Mouse (Mus musculus) neural tube, embryonic 13.5 days (tissue): ENCODE measurements at regions not wholly inside any gene's neighbourhood (a gene's known extent, or its start where the extent isn't known, plus 50 kb on each side); places are given as distances from the start of the nearest gene placed in this dataset.

Source experiments
- ATAC-seq: fragments of 200-750 bp; cut with Nextera tagmentation; 2 replicates; pipeline ENCODE4 v1.8.0; 2017; ENCODE audit warnings: low read depth, mild to moderate bottlenecking, moderate TSS enrichment, moderate library complexity
- H3K27ac ChIP-seq: fragments of 300-500 bp; sonication (generic); replicated peaks from 2 replicates; pipeline ENCODE4 v1.5.1; 2015; ENCODE audit warnings: moderate library complexity, mild to moderate bottlenecking, inconsistent platforms
- H3K27me3 ChIP-seq: fragments of 300-500 bp; sonication (generic); 2 replicates; pipeline ENCODE4 v1.6.1; 2015; ENCODE audit warnings: mild to moderate bottlenecking, inconsistent platforms
- H3K36me3 ChIP-seq: fragments of 300-500 bp; sonication (generic); 2 replicates; pipeline ENCODE4 v1.6.1; 2015; ENCODE audit warnings: mild to moderate bottlenecking, inconsistent platforms
- H3K4me1 ChIP-seq: fragments of 300-500 bp; sonication (generic); replicated peaks from 2 replicates; pipeline ENCODE4 v1.6.1; 2015; ENCODE audit warnings: inconsistent platforms
- H3K4me2 ChIP-seq: fragments of 300-500 bp; sonication (generic); 2 replicates; pipeline ENCODE4 v1.6.1; 2015; ENCODE audit warnings: inconsistent platforms, mild to moderate bottlenecking, moderate library complexity
- H3K4me3 ChIP-seq: fragments of 300-500 bp; sonication (generic); 2 replicates; pipeline ENCODE4 v1.5.1; 2015; ENCODE audit warnings: mild to moderate bottlenecking, inconsistent platforms
- H3K9ac ChIP-seq: fragments of 300-500 bp; sonication (generic); 2 replicates; pipeline ENCODE4 v1.6.1; 2015; ENCODE audit warnings: moderate library complexity, mild to moderate bottlenecking, inconsistent platforms
- H3K9me3 ChIP-seq: fragments of 300-500 bp; sonication (generic); 2 replicates; pipeline ENCODE4 v1.6.1; 2016; ENCODE audit warnings: inconsistent platforms
- WGBS: fragments of 180-500 bp; shearing (Covaris S2); methylation state at CpG from one replicate; pipeline ENCODE4 v1.1.7; 2015; 5-methylcytosine and 5-hydroxymethylcytosine counted together

GRCm38 (mm10) chr10:102836567-102837224, 193.3 kb downstream of the Alx1 start:
- no peaks in the 10 kb centered on the region for H3K4me1 ChIP-seq
- no peaks in the 10 kb centered on the region for H3K27me3 ChIP-seq
- no peak overlapping the region for H3K27ac ChIP-seq
- ATAC-seq: no peak
- no peaks in the 10 kb centered on the region for H3K9me3 ChIP-seq
- WGBS: 61% methylated on average over 4 of the region's 4 CpGs
- no peak overlapping the region for H3K4me2 ChIP-seq
- no peak overlapping the region for H3K4me3 ChIP-seq
- no peak overlapping the region for H3K9ac ChIP-seq
- no peaks in the 10 kb centered on the region for H3K36me3 ChIP-seq

GRCm38 (mm10) chr10:102835814-102836213, 194.2 kb downstream of the Alx1 start:
- H3K9me3 ChIP-seq: no peaks in the 10 kb centered on the region
- no peak overlapping the region for H3K4me3 ChIP-seq
- no peak overlapping the region for H3K9ac ChIP-seq
- no peak overlapping the region for H3K4me2 ChIP-seq
- 44% methylated on average over 1 of the region's 1 CpGs for WGBS
- no peaks in the 10 kb centered on the region for H3K36me3 ChIP-seq
- no peaks in the 10 kb centered on the region for H3K4me1 ChIP-seq
- H3K27me3 ChIP-seq: no peaks in the 10 kb centered on the region
- no peak for ATAC-seq
- no peak overlapping the region for H3K27ac ChIP-seq

GRCm38 (mm10) chr10:102829606-102830005, 200.4 kb downstream of the Alx1 start:
- no peak overlapping the region for H3K4me3 ChIP-seq
- no peaks in the 10 kb centered on the region for H3K9me3 ChIP-seq
- H3K36me3 ChIP-seq: no peaks in the 10 kb centered on the region
- ATAC-seq: no peak
- no peaks in the 10 kb centered on the region for H3K27me3 ChIP-seq
- 78% methylated on average over 3 of the region's 3 CpGs for WGBS
- H3K4me1 ChIP-seq: no peaks in the 10 kb centered on the region
- no peak overlapping the region for H3K9ac ChIP-seq
- no peak overlapping the region for H3K4me2 ChIP-seq
- no peak overlapping the region for H3K27ac ChIP-seq

GRCm38 (mm10) chr10:102823434-102823833, 206.6 kb downstream of the Alx1 start:
- H3K27me3 ChIP-seq: no peaks in the 10 kb centered on the region
- no peak overlapping the region for H3K27ac ChIP-seq
- no peaks in the 10 kb centered on the region for H3K4me1 ChIP-seq
- no peak overlapping the region for H3K4me2 ChIP-seq
- H3K36me3 ChIP-seq: no peaks in the 10 kb centered on the region
- H3K9me3 ChIP-seq: no peaks in the 10 kb centered on the region
- no peak overlapping the region for H3K9ac ChIP-seq
- no peak overlapping the region for H3K4me3 ChIP-seq
- ATAC-seq: no peak

GRCm38 (mm10) chr10:102801391-102801790, 228.6 kb downstream of the Alx1 start:
- Histone ChIP-seq H3K27ac (no peak overlapping the region), H3K9me3 (no peaks in the 10 kb centered on the region), H3K4me1 (no peaks in the 10 kb centered on the region), H3K4me3 (no peak overlapping the region), H3K27me3 (no peaks in the 10 kb centered on the region), H3K9ac (no peak overlapping the region), H3K36me3 (no peaks in the 10 kb centered on the region), H3K4me2 (no peak overlapping the region)
- no peak for ATAC-seq
- 77% methylated on average over 3 of the region's 3 CpGs for WGBS

- WGBS: 93% methylated on average over 2 of the region's 2 CpGs
Measured at GRCm38 (mm10) chr10:102779243-102779642, 250.8 kb downstream of the Alx1 start.

GRCm38 (mm10) chr10:102763696-102764095, 251.7 kb downstream of the Rassf9 start:
- Histone ChIP-seq H3K36me3 (no peaks in the 10 kb centered on the region), H3K4me1 (no peaks in the 10 kb centered on the region), H3K27me3 (no peaks in the 10 kb centered on the region), H3K4me3 (no peak overlapping the region), H3K9ac (no peak overlapping the region), H3K27ac (no peak overlapping the region), H3K4me2 (no peak overlapping the region), H3K9me3 (no peaks in the 10 kb centered on the region)
- ATAC-seq: no peak
- 85% methylated on average over 4 of the region's 4 CpGs for WGBS

More at GRCm38 (mm10) chr10:102779243-102779642, 250.8 kb downstream of the Alx1 start:
- Histone ChIP-seq H3K27ac (no peak overlapping the region), H3K4me2 (no peak overlapping the region), H3K27me3 (no peaks in the 10 kb centered on the region), H3K9me3 (no peaks in the 10 kb centered on the region), H3K36me3 (no peaks in the 10 kb centered on the region), H3K9ac (no peak overlapping the region), H3K4me1 (no peaks in the 10 kb centered on the region), H3K4me3 (no peak overlapping the region)
- ATAC-seq: no peak

- Histone ChIP-seq H3K4me2 (no peak overlapping the region), H3K9ac (no peak overlapping the region), H3K36me3 (no peaks in the 10 kb centered on the region), H3K4me3 (no peak overlapping the region), H3K27me3 (no peaks in the 10 kb centered on the region), H3K9me3 (no peaks in the 10 kb centered on the region), H3K4me1 (no peaks in the 10 kb centered on the region), H3K27ac (no peak overlapping the region)
- 85% methylated on average over 2 of the region's 2 CpGs for WGBS
- ATAC-seq: no peak
Measured at GRCm38 (mm10) chr10:102762378-102762777, 250.4 kb downstream of the Rassf9 start.

- no peaks in the 10 kb centered on the region for H3K27me3 ChIP-seq
- no peaks in the 10 kb centered on the region for H3K36me3 ChIP-seq
- H3K9ac ChIP-seq: no peak overlapping the region
- no peak overlapping the region for H3K4me3 ChIP-seq
- no peaks in the 10 kb centered on the region for H3K4me1 ChIP-seq
- no peaks in the 10 kb centered on the region for H3K9me3 ChIP-seq
- WGBS: 67% methylated on average over 3 of the region's 3 CpGs
- no peak for ATAC-seq
- no peak overlapping the region for H3K4me2 ChIP-seq
- no peak overlapping the region for H3K27ac ChIP-seq
Measured at GRCm38 (mm10) chr10:102735207-102735606, 223.2 kb downstream of the Rassf9 start.

- Histone ChIP-seq H3K9ac (no peak overlapping the region), H3K4me2 (no peak overlapping the region), H3K4me1 (no peaks in the 10 kb centered on the region), H3K36me3 (no peaks in the 10 kb centered on the region), H3K4me3 (no peak overlapping the region), H3K9me3 (no peaks in the 10 kb centered on the region), H3K27me3 (no peaks in the 10 kb centered on the region), H3K27ac (no peak overlapping the region)
- no peak for ATAC-seq
- WGBS: 88% methylated on average over 6 of the region's 6 CpGs
Measured at GRCm38 (mm10) chr10:102732420-102732819, 220.4 kb downstream of the Rassf9 start.

GRCm38 (mm10) chr10:102712263-102712662, 200.2 kb downstream of the Rassf9 start:
- Histone ChIP-seq H3K9ac (no peak overlapping the region), H3K36me3 (no peaks in the 10 kb centered on the region), H3K27ac (no peak overlapping the region), H3K9me3 (no peaks in the 10 kb centered on the region), H3K4me3 (no peak overlapping the region), H3K4me2 (no peak overlapping the region), H3K27me3 (no peaks in the 10 kb centered on the region), H3K4me1 (no peaks in the 10 kb centered on the region)
- no peak for ATAC-seq
- 77% methylated on average over 2 of the region's 2 CpGs for WGBS

GRCm38 (mm10) chr10:102705848-102706247, 193.8 kb downstream of the Rassf9 start:
- H3K4me2 ChIP-seq: no peak overlapping the region
- H3K9ac ChIP-seq: no peak overlapping the region
- no peaks in the 10 kb centered on the region for H3K27me3 ChIP-seq
- no peaks in the 10 kb centered on the region for H3K4me1 ChIP-seq
- no peak overlapping the region for H3K4me3 ChIP-seq
- H3K27ac ChIP-seq: no peak overlapping the region
- no peaks in the 10 kb centered on the region for H3K36me3 ChIP-seq
- no peaks in the 10 kb centered on the region for H3K9me3 ChIP-seq
- ATAC-seq: no peak
- WGBS: 93% methylated on average over 3 of the region's 3 CpGs

GRCm38 (mm10) chr10:102694810-102695209, 182.8 kb downstream of the Rassf9 start:
- Histone ChIP-seq H3K27ac (no peak overlapping the region), H3K4me2 (no peak overlapping the region), H3K4me1 (no peaks in the 10 kb centered on the region), H3K9ac (no peak overlapping the region), H3K36me3 (no peaks in the 10 kb centered on the region), H3K4me3 (no peak overlapping the region), H3K9me3 (no peaks in the 10 kb centered on the region), H3K27me3 (no peaks in the 10 kb centered on the region)
- no peak for ATAC-seq
- WGBS: 91% methylated on average over 2 of the region's 2 CpGs
